Mouse (Mus musculus) thymus, adult 2 months (tissue): ENCODE results near the gene Gpr39.

ENCODE experiments used
- CTCF ChIP-seq: fragments of 200-500 bp; IDR thresholded peaks from 2 replicates; pipeline ENCODE4 v1.5.1; 2012; ENCODE audit warnings: mild to moderate bottlenecking, control low read depth, low read length, moderate library complexity, borderline replicate concordance; ENCODE audit not compliant: control insufficient read depth, poor library complexity, insufficient read depth; ENCODE audit errors: extremely low read depth
- POLR2A ChIP-seq: fragments of 200-500 bp; IDR thresholded peaks from 2 replicates; pipeline ENCODE4 v1.6.1; 2012; ENCODE audit warnings: mild to moderate bottlenecking, low read length, control low read depth, moderate library complexity; ENCODE audit not compliant: control insufficient read depth, poor library complexity, insufficient read depth; ENCODE audit errors: extremely low read depth

- TF ChIP-seq POLR2A (no peak), CTCF (no peak)
These were observed 163.1 kb downstream of the Gpr39 start for GRCm38 (mm10) chr1:125839746-125840392.
